Mouse (Mus musculus): ENCODE measurements around the gene Gsdme. TPM values are rescaled to one million over a fixed set of nuclear protein-coding genes. Genes with fewer than 3 reads are reported as not detected.

The Gsdme gene
- total and polyA plus RNA-seq, 3 experiments: 0.27 to 1.5 TPM; not detected in 1

GRCm38 (mm10) chr6:50220863-50221262 is 42.8 kb downstream of the Gsdme start:
- Histone ChIP-seq H3K79me2 (ENCODE audit: control insufficient read depth, insufficient read depth, low read length, poor library complexity) (no peaks in the 10 kb centered on the region), H3K27me3 (ENCODE audit: control insufficient read depth in 1 of 2, insufficient read depth in 2 of 2, low read length in 2 of 2) (no peaks in the 10 kb centered on the region), H3K36me3 (ENCODE audit: control insufficient read depth in 1 of 2, insufficient read depth in 2 of 2, low read length in 2 of 2) (no peaks in the 10 kb centered on the region; a peak in 2 of 4 replicates), H3K4me3 (ENCODE audit: control insufficient read depth in 1 of 2, insufficient read depth in 1 of 2, low read depth in 2 of 2, low read length in 2 of 2) (no peak overlapping the region), H3K9me3 (replicated peaks; ENCODE audit: insufficient read depth, low read length) (no peaks in the 10 kb centered on the region), H3K9ac (ENCODE audit: control insufficient read depth, low read depth, low read length, poor library complexity, severe bottlenecking) (no peak overlapping the region), H3K4me1 (ENCODE audit: control insufficient read depth in 1 of 2, insufficient read depth in 2 of 2, low read length in 2 of 2) (peaks cover 0 to 11% of the 10 kb centered on the region in 2 experiments; a peak in 1 of 4 replicates), H3K27ac (ENCODE audit: control insufficient read depth, low read depth, low read length) (no peak overlapping the region)
- DNase-seq (ENCODE audit: low read depth, low spot score): peak; percentile 67
- TF ChIP-seq RAD21 (IDR thresholded peaks at IDR 0.05; ENCODE audit: low read depth, low read length) (peak; percentile 59), CHD2 (IDR thresholded peaks at IDR 0.05; ENCODE audit: low read length) (no peak), UBTF (IDR thresholded peaks at IDR 0.05; ENCODE audit: borderline replicate concordance, insufficient read depth, low read depth, low read length) (no peak), SMC3 (IDR thresholded peaks at IDR 0.05; ENCODE audit: low read depth, low read length) (peak; percentile 80), HCFC1 (IDR thresholded peaks at IDR 0.05; ENCODE audit: low read depth, low read length) (no peak), USF2 (IDR thresholded peaks at IDR 0.05; ENCODE audit: borderline replicate concordance in 1 of 2, insufficient read depth in 1 of 2, low read depth in 1 of 2, low read length in 2 of 2) (no peak), ZC3H11A (IDR thresholded peaks at IDR 0.05; ENCODE audit: low read depth, low read length) (peak; percentile 54), JUND (IDR thresholded peaks at IDR 0.05; ENCODE audit: low read depth, low read length) (no peak), MYB (IDR thresholded peaks at IDR 0.05; ENCODE audit: low read depth, low read length) (no peak), CTCF (IDR thresholded peaks at IDR 0.05 in 2 of 3, conservative IDR thresholded peaks at IDR 0.05 in 1 of 3; ENCODE audit: control insufficient read depth in 1 of 3, insufficient read depth in 1 of 3, low read depth in 2 of 3, low read length in 3 of 3, poor library complexity in 1 of 3, severe bottlenecking in 1 of 3) (peak; percentile 81 to 89 (median 88))

- Histone ChIP-seq H3K79me2 (ENCODE audit: control insufficient read depth, insufficient read depth, low read length, poor library complexity) (no peaks in the 10 kb centered on the region), H3K4me1 (ENCODE audit: control insufficient read depth in 1 of 2, insufficient read depth in 2 of 2, low read length in 2 of 2) (peaks cover 0 to 11% of the 10 kb centered on the region in 2 experiments; a peak in 1 of 4 replicates), H3K9me3 (replicated peaks; ENCODE audit: insufficient read depth, low read length) (no peaks in the 10 kb centered on the region), H3K9ac (ENCODE audit: control insufficient read depth, low read depth, low read length, poor library complexity, severe bottlenecking) (no peak overlapping the region), H3K27me3 (ENCODE audit: control insufficient read depth in 1 of 2, insufficient read depth in 2 of 2, low read length in 2 of 2) (no peaks in the 10 kb centered on the region), H3K27ac (ENCODE audit: control insufficient read depth, low read depth, low read length) (no peak overlapping the region), H3K36me3 (ENCODE audit: control insufficient read depth in 1 of 2, insufficient read depth in 2 of 2, low read length in 2 of 2) (no peaks in the 10 kb centered on the region; a peak in 2 of 4 replicates), H3K4me3 (ENCODE audit: control insufficient read depth in 1 of 2, insufficient read depth in 1 of 2, low read depth in 2 of 2, low read length in 2 of 2) (no peak overlapping the region)
- no peak for DNase-seq (ENCODE audit: low read depth, low spot score)
- TF ChIP-seq ELF1 (IDR thresholded peaks at IDR 0.05; ENCODE audit: low read depth, low read length) (no peak), MAZ (IDR thresholded peaks at IDR 0.05; ENCODE audit: low read depth, low read length) (no peak), SMC3 (IDR thresholded peaks at IDR 0.05; ENCODE audit: low read depth, low read length) (no peak), RAD21 (IDR thresholded peaks at IDR 0.05; ENCODE audit: low read depth, low read length) (no peak), KAT2A (conservative IDR thresholded peaks at IDR 0.05; ENCODE audit: low read depth, low read length) (no peak), GABPA (IDR thresholded peaks at IDR 0.05; ENCODE audit: low read depth, low read length) (no peak), MXI1 (IDR thresholded peaks at IDR 0.05; ENCODE audit: low read depth, low read length) (no peak), ZC3H11A (IDR thresholded peaks at IDR 0.05; ENCODE audit: low read depth, low read length) (no peak), POLR2AphosphoS5 (IDR thresholded peaks at IDR 0.05; ENCODE audit: borderline replicate concordance, low read depth, low read length) (no peak), NRF1 (IDR thresholded peaks at IDR 0.05; ENCODE audit: insufficient read depth, low read depth, low read length, poor library complexity, severe bottlenecking) (no peak), USF2 (IDR thresholded peaks at IDR 0.05; ENCODE audit: borderline replicate concordance in 1 of 2, insufficient read depth in 1 of 2, low read depth in 1 of 2, low read length in 2 of 2) (no peak), E2F4 (IDR thresholded peaks at IDR 0.05; ENCODE audit: borderline replicate concordance, low read depth, low read length) (no peak), BHLHE40 (IDR thresholded peaks at IDR 0.05; ENCODE audit: borderline replicate concordance, low read depth, low read length) (no peak), MAFK (IDR thresholded peaks at IDR 0.05; ENCODE audit: borderline replicate concordance, low read depth, low read length) (no peak), EP300 (IDR thresholded peaks at IDR 0.05; ENCODE audit: low read depth in 1 of 2, low read length in 2 of 2) (no peak)
These were observed 44.6 kb downstream of the Gsdme start for GRCm38 (mm10) chr6:50219066-50219465.

All from MEL (cell line).